Mouse (Mus musculus) adrenal gland, postnatal 10 days (tissue): ENCODE results near the gene Tmem135. TPM values are rescaled to one million over a fixed set of nuclear protein-coding genes. Genes with fewer than 3 reads are reported as not detected.

Experiments
- microRNA-seq: library from miRNA; unstranded; fragments of <30 nt; microRNA quantifications from one replicate; pipeline ENCODE4 v1.2.0, GENCODE M21; 2021
- total RNA-seq, 2 experiments: library from RNA; stranded (reverse); gene quantifications; 2 replicates each; pipeline ENCODE4 v1.2.3; 2021

The Tmem135 gene
- total RNA-seq, 2 experiments from 2014 or later = 90.8 to 97.3 TPM

Small RNA genes within 50 kb of the gene (microRNA-seq; reads per million reads assigned to microRNA genes)
- gene Gm22171 = not detected
- not detected for gene Gm24659

Other genes with a start within 250 kb of the Tmem135 start
- 10 to 100 TPM; 73.5 to 79.2 TPM for gene Fzd4, start 133 bp upstream of the Tmem135 start, total RNA-seq
- gene Prss23, start 123.0 kb upstream of the Tmem135 start, total RNA-seq = 10 to 100 TPM; 23.2 to 24.5 TPM
- gene Me3, start 228.2 kb upstream of the Tmem135 start, total RNA-seq = 10 to 100 TPM; 22.6 to 32.4 TPM